Mouse (Mus musculus) liver (tissue): Measurements from ENCODE around the gene Nle1.

Experiments
- DNase-seq: peaks from one replicate; pipeline ENCODE4 v3.0.0-alpha.2; 2020; ENCODE audit warnings: mixed read lengths

Gene Nle1

GRCm38 (mm10) chr11:82910679-82911389 is 2.6 kb upstream of the Nle1 start:
- no peak for DNase-seq

- no peak for DNase-seq
These were observed 2.0 kb upstream of the Nle1 start, which contains the start of gene Unc45b for GRCm38 (mm10) chr11:82910250-82910649. Unc45b (plus strand) TSS chr11:82910550.

DNA sequence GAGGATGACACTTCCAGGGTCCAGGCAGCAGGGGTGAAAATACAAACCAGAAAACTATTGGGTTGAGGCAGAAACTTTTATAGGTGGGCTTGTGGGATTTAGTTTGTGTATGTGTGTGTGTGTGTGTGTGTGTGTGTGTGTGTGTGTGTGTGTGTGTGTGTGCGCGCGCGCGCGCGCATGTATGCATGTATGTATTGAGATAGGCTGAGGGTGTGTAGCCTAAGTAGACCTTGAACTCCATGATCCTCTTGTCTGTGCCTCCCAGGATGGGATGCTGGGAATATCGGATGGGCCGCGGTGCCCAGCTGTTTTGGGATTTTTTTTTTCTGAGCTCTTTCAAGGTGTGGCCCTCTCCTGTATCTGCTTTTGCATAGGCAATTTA is 388 bp upstream of the Nle1 start:
- no peak for DNase-seq

- no peak for DNase-seq
These were observed 2.4 kb downstream of the Nle1 start for GRCm38 (mm10) chr11:82905816-82906215.

DNA sequence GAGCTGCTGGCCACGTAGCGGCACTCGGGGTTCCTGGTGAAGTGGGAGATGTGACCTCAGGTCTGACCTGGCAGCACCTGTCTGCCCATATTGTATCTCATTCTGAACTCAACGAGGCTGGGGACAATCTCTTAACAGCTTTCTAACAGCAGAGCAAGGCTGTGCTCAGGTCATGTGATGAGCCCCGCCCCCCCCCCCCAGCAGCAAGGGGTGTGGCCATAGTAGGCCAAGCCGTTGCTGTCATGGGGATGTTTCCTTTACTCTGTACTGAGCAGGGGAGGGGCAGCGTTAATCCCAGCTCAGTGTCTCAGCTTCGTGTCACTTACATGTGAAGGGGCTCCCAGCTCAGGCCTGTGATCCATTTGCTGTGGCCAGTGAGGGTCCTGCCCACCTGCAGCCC is 3.3 kb downstream of the Nle1 start:
- DNase-seq, result peak; percentile 39

DNA sequence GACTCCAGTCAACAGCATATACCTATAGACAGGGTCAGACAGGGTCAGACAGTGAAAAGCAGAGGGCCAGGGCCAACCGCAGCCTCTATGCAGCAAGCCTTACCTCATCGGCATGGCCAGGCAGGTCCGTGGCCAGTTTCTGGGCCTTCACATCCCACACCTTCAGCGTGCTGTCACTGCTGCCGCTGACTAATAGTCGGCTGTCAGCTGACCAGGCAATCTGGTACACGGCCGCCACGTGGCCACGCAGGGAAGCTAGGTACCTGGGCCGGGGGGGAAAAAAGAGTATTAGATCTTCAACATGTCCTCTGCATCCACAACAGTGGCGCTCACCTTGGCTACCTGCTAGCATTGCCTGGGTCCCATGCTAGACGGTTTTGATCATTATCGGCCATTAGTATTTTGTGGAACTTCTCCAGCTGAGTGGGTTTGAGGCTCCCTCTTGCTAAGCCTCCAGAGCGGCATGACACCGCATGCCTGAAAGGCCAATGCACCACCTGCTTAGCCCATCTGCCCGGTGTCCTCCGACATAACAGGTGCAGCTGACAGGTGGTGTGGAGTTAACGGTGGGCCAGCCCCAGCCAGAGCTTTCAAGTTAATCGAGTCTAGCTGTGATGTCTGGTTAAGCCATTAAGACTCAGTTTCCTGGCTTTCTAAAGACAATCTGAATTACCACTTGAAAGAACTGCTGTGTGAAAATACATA is 6.5 kb downstream of the Nle1 start:
- DNase-seq, result no peak

GRCm38 (mm10) chr11:82899720-82900119 is 8.5 kb downstream of the Nle1 start:
- no peak for DNase-seq

- no peak for DNase-seq
These were observed 10.7 kb downstream of the Nle1 start for GRCm38 (mm10) chr11:82897478-82897877.

- DNase-seq, result no peak
These were observed 16.3 kb downstream of the Nle1 start, which contains the start of gene Fndc8 for GRCm38 (mm10) chr11:82891936-82892335. Fndc8 (plus strand) TSS chr11:82892124.

DNA sequence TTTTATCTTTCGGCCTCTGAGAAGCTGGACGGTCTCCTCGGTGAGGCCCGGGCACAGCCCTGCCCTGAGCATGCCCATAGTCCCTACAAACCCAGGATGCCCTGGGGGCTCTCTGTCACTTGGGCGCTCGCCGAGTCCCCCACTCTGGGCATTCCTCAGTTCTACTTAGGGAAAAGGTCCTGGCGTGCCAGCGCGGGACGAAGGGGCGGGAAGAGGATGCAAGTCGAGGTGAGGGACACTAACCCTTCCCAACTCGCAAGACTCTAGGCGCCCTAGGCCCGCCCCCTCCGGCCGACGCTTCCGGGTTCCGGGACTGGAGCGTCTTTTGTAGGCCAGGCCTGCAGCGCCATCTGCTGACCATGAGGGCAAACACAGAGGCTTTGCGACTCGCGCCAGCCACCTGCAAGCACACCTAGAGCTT is 17.9 kb downstream of the Nle1 start, which contains the start of gene Rad51d:
TSS of gene Rad51d (minus strand) at position 273 of the 421 bp plus-strand sequence.
- peak; percentile 96 for DNase-seq

- peak; percentile 41 for DNase-seq
These were observed 18.5 kb downstream of the Nle1 start for GRCm38 (mm10) chr11:82889524-82890341.

- DNase-seq, result no peak
These were observed 19.7 kb downstream of the Nle1 start for GRCm38 (mm10) chr11:82888491-82888946.

DNA sequence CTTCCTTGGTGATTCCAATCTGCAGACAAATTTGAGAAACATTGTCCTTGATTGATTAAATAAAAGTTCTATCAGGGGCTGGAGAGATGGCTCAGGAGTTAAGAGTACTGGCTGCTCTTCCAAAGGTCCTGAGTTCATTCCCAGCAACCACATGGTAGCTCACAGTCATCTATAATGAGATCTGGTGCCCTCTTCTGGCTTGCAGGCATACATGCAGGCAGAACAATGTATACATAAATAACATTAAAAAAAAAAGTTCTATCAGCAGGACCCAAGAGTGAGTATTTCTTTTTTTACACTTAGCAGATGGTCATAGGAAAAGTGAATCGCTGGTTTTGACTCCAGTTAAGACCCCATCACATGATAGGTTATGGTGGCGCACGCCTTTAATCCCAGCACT is 21.7 kb downstream of the Nle1 start:
- DNase-seq, result no peak

DNA sequence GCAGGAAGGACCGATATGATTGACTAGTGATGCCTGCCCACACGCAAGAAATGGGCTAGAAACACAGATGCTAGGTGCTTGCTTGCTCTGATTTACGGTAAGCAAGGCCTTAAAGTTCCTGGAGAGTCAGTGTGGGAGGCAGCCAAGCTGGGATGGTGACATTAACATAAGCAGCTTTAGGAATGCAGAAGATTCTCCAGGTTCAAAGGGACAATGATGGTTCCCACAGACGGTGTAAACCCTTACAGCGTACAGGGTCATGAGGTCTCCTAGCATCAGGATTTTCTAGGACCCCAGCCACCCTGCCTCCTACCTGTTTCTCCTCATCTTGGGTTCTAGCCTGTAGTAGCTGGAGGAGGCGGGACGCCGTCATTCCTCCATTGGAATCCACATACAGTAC is 25.0 kb downstream of the Nle1 start:
- no peak for DNase-seq

GRCm38 (mm10) chr11:82877726-82878344 is 30.4 kb downstream of the Nle1 start:
- DNase-seq, result no peak

- DNase-seq, result no peak
These were observed 32.6 kb downstream of the Nle1 start for GRCm38 (mm10) chr11:82875631-82876030.

- DNase-seq, result peak; percentile 56
These were observed 33.3 kb downstream of the Nle1 start for GRCm38 (mm10) chr11:82874924-82875323.

GRCm38 (mm10) chr11:82871031-82871446 is 37.2 kb downstream of the Nle1 start, which contains the start of gene Rffl:
Rffl (minus strand) TSS chr11:82871210.
- DNase-seq, result peak; percentile 98

- peak; percentile 71 for DNase-seq
These were observed 37.8 kb downstream of the Nle1 start for GRCm38 (mm10) chr11:82870173-82871030.

DNA sequence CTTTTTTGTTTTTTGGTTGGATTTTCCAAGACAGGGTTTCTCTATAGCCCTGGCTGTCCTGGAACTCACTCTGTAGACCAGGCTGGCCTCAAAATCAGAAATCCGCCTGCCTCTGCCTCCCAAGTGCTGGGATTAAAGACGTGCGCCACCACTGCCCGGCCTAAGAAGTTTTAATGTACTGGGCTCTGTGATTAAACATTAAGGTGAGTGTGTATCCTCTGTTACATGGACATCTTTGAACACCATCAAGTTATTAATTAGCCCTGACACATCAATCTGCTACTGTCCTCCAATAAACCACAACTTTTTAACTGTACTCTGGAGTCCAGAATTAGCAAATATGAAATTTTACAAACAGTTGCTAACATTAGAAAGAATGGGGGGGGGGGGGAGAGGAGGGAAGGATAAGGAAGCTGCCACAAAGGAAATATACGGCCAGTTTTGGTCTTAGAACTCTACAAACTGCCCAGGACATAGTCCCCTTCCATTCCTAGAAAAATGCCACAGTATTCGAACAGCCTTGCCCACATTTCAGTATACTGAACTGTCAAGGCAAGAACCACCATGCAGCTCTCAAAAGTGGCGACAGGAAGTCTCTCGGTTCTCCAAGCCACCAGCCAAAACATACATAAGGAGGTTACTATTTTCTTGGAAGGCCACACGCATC is 38.6 kb downstream of the Nle1 start:
- no peak for DNase-seq

GRCm38 (mm10) chr11:82867956-82868355 is 40.3 kb downstream of the Nle1 start:
- DNase-seq, result no peak
